Mouse (Mus musculus) spleen, adult 2 months (tissue): ENCODE data around the gene Bbs5.

Source experiments
- CTCF ChIP-seq: fragments of 200-500 bp; IDR thresholded peaks from 2 replicates; pipeline ENCODE4 v1.5.1; 2011; ENCODE audit warnings: mild to moderate bottlenecking, inconsistent platforms; ENCODE audit not compliant: insufficient read depth, insufficient read length, insufficient replicate concordance; ENCODE audit errors: extremely low read depth
- POLR2A ChIP-seq: fragments of 200-500 bp; IDR thresholded peaks from 2 replicates; pipeline ENCODE4 v1.6.1; 2011; ENCODE audit warnings: low read depth, low read length, inconsistent platforms

GRCm38 (mm10) chr2:69635064-69635701 is 11.8 kb upstream of the Bbs5 start:
- TF ChIP-seq CTCF = peak; percentile 56; the same call in 1 of the 2 replicates
- TF ChIP-seq POLR2A = no peak
